Mouse (Mus musculus) stomach, embryonic 14.5 days (tissue): ENCODE results near the gene Oxsr1. TPM values are rescaled to one million over a fixed set of nuclear protein-coding genes. Genes with fewer than 3 reads are reported as not detected.
"Not testable (repeated sequence)": the region's sequence is repeated elsewhere in the genome, so short reads cannot be mapped to it uniquely, and the experiment has no call there.

Experiments used
- ATAC-seq: fragments of 200-750 bp; cut with Nextera tagmentation; 2 replicates; pipeline ENCODE4 v1.8.0; 2017; ENCODE audit warnings: low read depth, moderate TSS enrichment; ENCODE audit not compliant: insufficient number of reproducible peaks, insufficient read depth, low FRiP score
- H3K27ac ChIP-seq: fragments of 300-500 bp; sonication (generic); 2 replicates; pipeline ENCODE4 v1.5.1; 2014; ENCODE audit warnings: mild to moderate bottlenecking, low read length, moderate library complexity, mixed read lengths
- H3K27me3 ChIP-seq: fragments of 300-500 bp; sonication (generic); 2 replicates; pipeline ENCODE4 v1.6.1; 2014; ENCODE audit warnings: low read length, control low read depth, mixed read lengths; ENCODE audit not compliant: control insufficient read depth, insufficient read depth
- H3K36me3 ChIP-seq: fragments of 300-500 bp; sonication (generic); 2 replicates; pipeline ENCODE4 v1.6.1; 2014; ENCODE audit warnings: mild to moderate bottlenecking, control low read depth, low read length, moderate library complexity, mixed read lengths; ENCODE audit not compliant: control insufficient read depth, insufficient read depth
- H3K4me1 ChIP-seq: fragments of 300-500 bp; sonication (generic); 2 replicates; pipeline ENCODE4 v1.6.1; 2014; ENCODE audit warnings: low read length, control low read depth, mixed read lengths; ENCODE audit not compliant: control insufficient read depth, insufficient read depth
- H3K4me2 ChIP-seq: fragments of 300-500 bp; sonication (generic); replicated peaks from 2 replicates; pipeline ENCODE4 v1.6.1; 2014; ENCODE audit warnings: low read depth, low read length, control low read depth
- H3K4me3 ChIP-seq: fragments of 300-500 bp; sonication (generic); 2 replicates; pipeline ENCODE4 v1.5.1; 2014; ENCODE audit warnings: low read depth, low read length, control low read depth
- H3K9ac ChIP-seq: fragments of 300-500 bp; sonication (generic); replicated peaks from 2 replicates; pipeline ENCODE4 v1.6.1; 2014; ENCODE audit warnings: low read depth, mild to moderate bottlenecking, control low read depth, low read length, moderate library complexity, mixed read lengths
- H3K9me3 ChIP-seq: fragments of 300-500 bp; sonication (generic); 2 replicates; pipeline ENCODE4 v1.6.1; 2016; ENCODE audit warnings: low read depth, low read length, control low read depth; ENCODE audit not compliant: control insufficient read depth
- WGBS: fragments of 180-500 bp; shearing (Covaris S2); extraction: QIAGEN DNeasy Blood & Tissue Kit; methylation state at CpG from one replicate; pipeline ENCODE4 v1.1.7; 2014; 5-methylcytosine and 5-hydroxymethylcytosine counted together
- polyA plus RNA-seq: library from polyadenylated mRNA; unstranded; fragments of >200 nt; fragmentation: Nextera tagmentation; extraction: Ambion mirVana; gene quantifications from 2 replicates; pipeline ENCODE4 v1.2.1, GENCODE M21; 2014

Gene Oxsr1
- polyA plus RNA-seq, 1 experiment from 2014 or later: 16.6 TPM

DNA sequence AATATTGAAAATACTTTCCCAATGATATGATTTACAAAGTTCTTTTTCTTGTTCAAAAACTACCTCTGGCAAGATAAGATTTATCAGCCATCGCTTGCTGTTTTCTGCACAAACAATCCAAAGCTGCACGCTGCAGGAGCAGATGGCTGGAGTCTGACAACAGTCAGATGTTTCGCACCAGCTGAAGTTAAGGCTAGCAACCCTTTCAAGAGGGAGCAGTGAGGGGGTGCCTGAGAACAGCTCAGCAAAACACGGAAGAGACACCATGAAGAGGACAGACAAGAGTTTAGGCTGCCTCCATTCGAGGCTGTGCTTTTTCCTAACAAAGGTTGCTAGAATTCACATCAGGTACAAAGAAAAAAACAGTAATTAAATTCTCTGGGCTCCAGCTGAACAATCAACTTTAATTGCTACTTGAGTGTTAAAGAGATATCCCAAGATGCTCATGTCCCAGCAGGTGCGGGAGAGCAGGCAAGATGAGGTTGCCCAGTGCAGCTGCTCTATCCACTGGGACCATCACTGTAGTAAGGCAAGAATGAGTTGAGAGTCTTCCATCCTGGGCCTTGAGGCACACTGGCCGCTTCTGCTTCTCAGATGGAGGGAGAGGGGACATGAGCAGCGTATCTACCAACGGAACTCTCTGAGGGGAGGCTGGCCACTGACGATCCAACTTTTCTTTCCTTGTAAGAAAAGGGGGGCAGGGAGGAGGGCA lies 81.8 kb downstream of the Oxsr1 start:
- Histone ChIP-seq H3K27ac (no peak overlapping the region), H3K9ac (no peak overlapping the region), H3K36me3 (peaks cover 18% of the 10 kb centered on the region; the same call in 1 of the 2 replicates), H3K4me1 (no peaks in the 10 kb centered on the region), H3K27me3 (no peaks in the 10 kb centered on the region), H3K9me3 (no peaks in the 10 kb centered on the region), H3K4me3 (no peak overlapping the region), H3K4me2 (no peak overlapping the region)
- WGBS: 85% methylated on average over 10 of the region's 10 CpGs
- ATAC-seq: no peak

DNA sequence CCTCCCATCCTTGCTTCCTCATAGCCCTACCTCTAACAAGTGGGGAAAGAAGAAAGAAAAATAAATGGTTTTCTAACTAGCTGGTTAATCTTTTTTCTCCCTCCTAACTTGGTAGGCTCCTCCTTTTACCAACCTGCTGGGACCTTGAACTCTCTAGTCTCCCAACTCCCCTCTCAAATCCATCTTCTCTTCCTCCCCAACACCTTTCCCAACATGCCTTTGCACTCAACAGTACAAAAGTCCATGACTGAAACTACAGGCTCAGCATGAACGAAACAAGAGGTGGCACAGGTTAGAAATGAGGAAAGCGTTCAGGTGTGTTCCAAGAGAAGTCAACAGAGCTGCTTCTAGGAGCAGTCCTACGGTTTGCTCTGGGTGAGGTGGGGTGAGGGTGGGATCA lies 83.0 kb downstream of the Oxsr1 start:
- Histone ChIP-seq H3K4me2 (no peak overlapping the region), H3K9ac (no peak overlapping the region), H3K27ac (no peak overlapping the region), H3K9me3 (no peaks in the 10 kb centered on the region), H3K36me3 (peaks cover 18% of the 10 kb centered on the region; the same call in 1 of the 2 replicates), H3K4me1 (no peaks in the 10 kb centered on the region), H3K4me3 (no peak overlapping the region), H3K27me3 (no peaks in the 10 kb centered on the region)
- 92% methylated on average over 3 of the region's 3 CpGs for WGBS
- ATAC-seq: no peak

DNA sequence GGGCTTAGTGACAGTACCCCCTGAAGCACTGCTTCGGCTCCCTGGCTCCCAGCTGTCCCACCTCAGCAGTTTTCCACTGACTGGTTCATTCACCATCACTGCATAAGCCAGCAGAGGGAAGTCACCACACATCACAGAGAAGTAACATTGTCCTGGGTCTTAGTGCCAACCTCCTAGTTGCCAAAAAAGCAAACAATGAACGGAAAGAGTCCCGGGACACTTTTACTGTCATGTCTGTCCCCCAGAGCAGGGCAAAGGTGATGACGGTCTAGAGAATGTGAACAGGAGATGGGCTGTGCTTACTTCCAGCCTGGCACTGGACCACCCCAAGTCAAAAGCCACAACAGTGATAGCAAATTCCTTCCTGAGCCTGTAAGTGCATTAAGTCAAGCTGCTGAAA lies 83.4 kb downstream of the Oxsr1 start:
- 90% methylated on average over 4 of the region's 4 CpGs for WGBS
- no peaks in the 10 kb centered on the region for H3K27me3 ChIP-seq
- no peak overlapping the region for H3K27ac ChIP-seq
- H3K36me3 ChIP-seq: peaks cover 18% of the 10 kb centered on the region; the same call in 1 of the 2 replicates
- H3K9ac ChIP-seq: no peak overlapping the region
- H3K4me1 ChIP-seq: no peaks in the 10 kb centered on the region
- no peak overlapping the region for H3K4me3 ChIP-seq
- no peaks in the 10 kb centered on the region for H3K9me3 ChIP-seq
- no peak for ATAC-seq
- no peak overlapping the region for H3K4me2 ChIP-seq

DNA sequence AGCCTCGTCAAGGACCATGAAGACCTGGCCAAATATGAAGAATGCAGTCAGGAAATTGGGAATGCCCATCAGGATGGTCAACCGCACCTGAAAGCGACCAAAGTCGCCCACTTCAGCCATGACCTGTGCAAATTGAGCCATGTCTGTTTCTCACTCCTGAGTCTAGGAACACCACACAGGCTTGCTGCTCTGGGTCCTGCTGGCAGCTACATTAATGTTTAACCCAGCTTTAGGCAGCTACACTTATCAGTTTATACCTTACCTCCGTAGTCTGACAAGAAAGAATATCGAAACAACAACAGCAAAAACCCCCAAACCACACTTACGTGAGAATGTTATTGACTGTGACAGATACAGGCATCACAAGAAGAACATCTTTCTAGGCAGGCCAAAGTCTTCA lies 90.7 kb downstream of the Oxsr1 start:
- ATAC-seq: no peak
- Histone ChIP-seq H3K27me3 (no peaks in the 10 kb centered on the region), H3K36me3 (no peaks in the 10 kb centered on the region), H3K27ac (no peak overlapping the region), H3K4me2 (no peak overlapping the region), H3K4me1 (no peaks in the 10 kb centered on the region), H3K4me3 (no peak overlapping the region), H3K9me3 (no peaks in the 10 kb centered on the region), H3K9ac (no peak overlapping the region)
- WGBS: 82% methylated on average over 7 of the region's 7 CpGs

DNA sequence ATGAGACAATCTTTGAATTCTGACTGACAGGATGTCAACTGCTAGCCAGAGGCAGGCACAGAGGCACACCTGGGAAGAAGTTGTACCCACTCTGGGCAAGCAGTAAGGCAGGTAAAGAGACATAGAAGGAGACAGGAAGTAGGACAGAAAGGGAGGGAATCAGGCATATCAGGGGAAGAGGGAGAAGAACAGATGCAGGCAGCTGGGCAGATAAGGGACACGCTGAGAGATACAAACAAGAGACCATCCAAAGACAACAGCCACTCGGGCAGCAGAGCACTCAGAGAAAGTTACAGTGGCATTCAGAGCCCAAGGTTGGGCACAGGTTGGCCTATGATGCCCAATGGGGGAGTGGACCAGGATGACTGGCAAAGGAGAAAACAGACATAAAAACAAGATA lies 91.4 kb downstream of the Oxsr1 start:
- no peak overlapping the region for H3K4me2 ChIP-seq
- H3K9ac ChIP-seq: no peak overlapping the region
- no peak overlapping the region for H3K4me3 ChIP-seq
- no peaks in the 10 kb centered on the region for H3K4me1 ChIP-seq
- H3K27me3 ChIP-seq: no peaks in the 10 kb centered on the region
- ATAC-seq: no peak
- H3K36me3 ChIP-seq: no peaks in the 10 kb centered on the region; the same call in 1 of the 2 replicates
- no peak overlapping the region for H3K27ac ChIP-seq
- WGBS: 80% methylated on average over 2 of the region's 2 CpGs
- H3K9me3 ChIP-seq: no peaks in the 10 kb centered on the region

DNA sequence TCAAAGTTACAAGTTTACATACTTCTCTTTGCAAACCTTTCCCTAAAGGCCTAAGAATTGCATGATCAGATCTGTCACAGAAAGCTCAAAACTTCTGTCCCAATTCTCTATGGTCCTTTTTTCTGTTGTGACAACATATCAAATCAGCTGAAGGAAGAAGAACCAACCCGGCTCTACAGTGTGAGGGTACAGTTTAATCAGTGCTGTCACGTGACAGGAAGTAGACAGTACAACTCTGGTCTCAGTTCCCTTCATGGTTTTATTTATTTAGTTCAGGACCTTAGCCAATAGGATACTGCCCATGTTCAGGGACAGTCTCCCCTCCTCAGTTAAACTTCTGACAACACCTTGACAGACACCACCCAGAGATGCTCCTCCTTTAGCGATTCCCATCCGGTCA lies 102.0 kb downstream of the Oxsr1 start:
- H3K27me3 ChIP-seq: no peaks in the 10 kb centered on the region
- no peaks in the 10 kb centered on the region for H3K9me3 ChIP-seq
- no peak overlapping the region for H3K4me2 ChIP-seq
- no peak for ATAC-seq
- H3K4me3 ChIP-seq: no peak overlapping the region
- H3K27ac ChIP-seq: no peak overlapping the region
- no peaks in the 10 kb centered on the region for H3K4me1 ChIP-seq
- WGBS: 76% methylated on average over 4 of the region's 4 CpGs
- H3K9ac ChIP-seq: no peak overlapping the region
- no peaks in the 10 kb centered on the region; the same call in 1 of the 2 replicates for H3K36me3 ChIP-seq

DNA sequence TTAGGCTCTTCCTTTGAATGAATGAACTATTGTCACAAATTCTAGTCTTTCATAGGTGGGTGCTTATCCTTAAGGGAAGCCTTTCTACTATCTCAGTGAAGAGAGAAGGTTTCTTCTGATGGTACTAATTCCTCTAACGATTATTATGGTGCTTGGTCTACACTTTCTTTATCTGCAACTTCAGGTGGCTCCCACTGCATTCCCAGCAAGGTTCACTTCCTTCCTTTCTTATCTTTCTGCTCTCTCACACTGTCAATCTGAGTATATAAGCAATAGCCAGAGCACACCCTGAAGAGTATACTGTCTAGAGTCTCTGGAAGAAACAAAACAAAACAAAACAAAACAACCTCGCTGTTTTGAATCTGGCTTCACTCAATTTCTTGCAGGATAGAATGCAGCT lies 102.6 kb downstream of the Oxsr1 start:
- H3K4me2 ChIP-seq: no peak overlapping the region
- no peaks in the 10 kb centered on the region; the same call in 1 of the 2 replicates for H3K36me3 ChIP-seq
- 80% methylated on average over 2 of the region's 2 CpGs for WGBS
- no peak for ATAC-seq
- no peak overlapping the region for H3K4me3 ChIP-seq
- H3K27me3 ChIP-seq: no peaks in the 10 kb centered on the region
- H3K27ac ChIP-seq: no peak overlapping the region
- no peaks in the 10 kb centered on the region for H3K9me3 ChIP-seq
- H3K4me1 ChIP-seq: no peaks in the 10 kb centered on the region
- no peak overlapping the region for H3K9ac ChIP-seq

DNA sequence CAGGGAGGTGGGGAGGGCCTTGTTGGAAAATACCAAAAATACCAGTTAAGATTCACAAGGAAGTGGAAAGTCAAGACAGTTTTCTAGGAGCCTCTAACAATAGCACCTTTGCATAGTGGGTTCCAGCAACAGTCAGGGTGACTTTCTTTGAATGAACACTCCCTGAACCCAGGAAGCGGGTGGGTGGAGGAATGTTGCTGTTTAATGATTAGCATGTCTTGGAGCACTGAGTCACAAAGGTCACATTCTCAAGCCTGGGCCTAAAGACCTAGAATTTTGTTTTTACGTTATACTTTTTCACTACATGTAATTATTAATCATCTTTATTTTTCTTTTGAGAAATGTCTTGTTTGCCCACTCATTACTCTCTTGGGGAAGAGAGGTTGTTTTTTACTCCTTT lies 106.9 kb downstream of the Oxsr1 start:
- H3K9me3 ChIP-seq, H3K4me3 ChIP-seq, H3K36me3 ChIP-seq, H3K4me1 ChIP-seq, H3K9ac ChIP-seq, H3K27me3 ChIP-seq, H3K4me2 ChIP-seq, H3K27ac ChIP-seq, ATAC-seq: not testable (repeated sequence)
- WGBS: 59% methylated on average over 2 of the region's 2 CpGs

DNA sequence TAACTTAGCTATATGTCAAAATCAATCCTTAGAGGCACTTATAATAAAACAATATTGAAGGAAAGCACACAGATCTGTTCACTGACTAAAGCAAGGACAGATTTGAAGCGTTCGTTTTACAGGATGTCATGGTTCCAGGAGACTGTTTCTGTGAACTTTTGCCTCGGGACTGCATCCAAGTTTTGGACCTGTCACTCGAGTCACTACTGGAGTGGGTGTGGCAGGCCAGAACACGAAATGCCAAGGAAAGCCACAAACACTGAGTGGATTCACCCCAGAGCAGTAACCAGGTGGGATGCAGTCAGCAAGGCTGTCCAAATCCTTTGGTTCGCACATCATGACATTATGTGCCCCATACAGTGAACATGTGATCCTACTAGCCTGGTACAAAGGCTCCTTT lies 107.6 kb downstream of the Oxsr1 start:
- Histone ChIP-seq H3K27ac (no peak overlapping the region), H3K27me3 (no peaks in the 10 kb centered on the region), H3K4me1 (no peaks in the 10 kb centered on the region), H3K9ac (no peak overlapping the region), H3K4me2 (no peak overlapping the region), H3K4me3 (no peak overlapping the region), H3K9me3 (no peaks in the 10 kb centered on the region), H3K36me3 (no peaks in the 10 kb centered on the region)
- 88% methylated on average over 6 of the region's 6 CpGs for WGBS
- ATAC-seq: no peak
